Mouse (Mus musculus) C2C12 (cell line): Measurements from ENCODE around the gene Gm20547.

ENCODE experiments used
- CEBPB ChIP-seq: IDR thresholded peaks from one replicate; pipeline ENCODE4 v1.6.1; 2011; ENCODE audit warnings: low read depth, mild to moderate bottlenecking, control low read depth, moderate library complexity
- CTCF ChIP-seq: IDR thresholded peaks from one replicate; pipeline ENCODE4 v1.5.1; 2011; ENCODE audit not compliant: control insufficient read depth, insufficient read depth, insufficient read length
- FOSL1 ChIP-seq: IDR thresholded peaks from one replicate; pipeline ENCODE4 v1.8.0; 2011; ENCODE audit warnings: mild to moderate bottlenecking, low read length; ENCODE audit not compliant: poor library complexity, insufficient read depth, severe bottlenecking
- MAX ChIP-seq: IDR thresholded peaks from one replicate; pipeline ENCODE4 v1.6.1; 2011; ENCODE audit warnings: mild to moderate bottlenecking, control low read depth
- MYOD1 ChIP-seq: IDR thresholded peaks from one replicate; pipeline ENCODE4 v1.6.1; 2011; ENCODE audit warnings: low read depth; ENCODE audit not compliant: control insufficient read depth, insufficient read length
- MYOG ChIP-seq: IDR thresholded peaks from one replicate; pipeline ENCODE4 v1.6.1; 2011; ENCODE audit not compliant: control insufficient read depth, insufficient read length; ENCODE audit errors: extremely low read depth
- USF1 ChIP-seq: IDR thresholded peaks from one replicate; pipeline ENCODE4 v1.6.1; 2011; ENCODE audit warnings: low read depth, mild to moderate bottlenecking, control low read depth, moderate library complexity

- TF ChIP-seq CTCF (no peak), MAX (no peak), MYOG (no peak), USF1 (no peak), CEBPB (no peak), MYOD1 (no peak), FOSL1 (no peak)
These were observed 2.4 kb downstream of the Gm20547 start, which contains the start of gene Zbtb12 for GRCm38 (mm10) chr17:34879336-34879879.
